Mouse (Mus musculus): ENCODE data around the gene Smad3. TPM values are rescaled to one million over a fixed set of nuclear protein-coding genes. Genes with fewer than 3 reads are reported as not detected.

Gene Smad3
- 30.2 and 32.2 TPM in 2 replicates for polyA plus RNA-seq (2012; rRNA removed)

- Histone ChIP-seq H3K4me1 (ENCODE audit: control insufficient read depth, insufficient read depth, insufficient read length) (peaks cover 12% of the 10 kb centered on the region; the same call in 1 of the 2 replicates), H3K4me3 (ENCODE audit: extremely low read depth, insufficient read depth, insufficient read length) (peak within 1 kb of the TSS; percentile 74), H3K27me3 (ENCODE audit: control insufficient read depth, insufficient read depth, low read length) (no peaks in the 10 kb centered on the region), H3K36me3 (ENCODE audit: control insufficient read depth, insufficient read depth, low read length) (no peaks in the 10 kb centered on the region), H3K27ac (ENCODE audit: insufficient read depth, low read length) (peak within 1 kb of the TSS; percentile 89)
- DNase-seq (ENCODE audit: low read depth in 1 of 2, low spot score in 2 of 2) = peak; percentile 55 to 86
- TF ChIP-seq POLR2A (IDR thresholded peaks at IDR 0.05; ENCODE audit: low read depth, low read length) (peak; percentile 64), CTCF (IDR thresholded peaks at IDR 0.05; ENCODE audit: extremely low read depth, insufficient read depth, insufficient read length, insufficient replicate concordance) (no peak)
- WGBS = 1% methylated on average over 48 of the region's 59 CpGs
Measured at GRCm38 (mm10) chr9:63757865-63758440, at the start of gene Smad3. TSS of gene Smad3 (minus strand) at chr9:63757994.

- Histone ChIP-seq H3K4me1 (ENCODE audit: control insufficient read depth, insufficient read depth, insufficient read length) (no peaks in the 10 kb centered on the region), H3K27ac (ENCODE audit: insufficient read depth, low read length) (no peak overlapping the region), H3K27me3 (ENCODE audit: control insufficient read depth, insufficient read depth, low read length) (no peaks in the 10 kb centered on the region), H3K36me3 (ENCODE audit: control insufficient read depth, insufficient read depth, low read length) (no peaks in the 10 kb centered on the region), H3K4me3 (ENCODE audit: extremely low read depth, insufficient read depth, insufficient read length) (no peak overlapping the region)
- TF ChIP-seq POLR2A (IDR thresholded peaks at IDR 0.05; ENCODE audit: low read depth, low read length) = no peak
- no peak for TF ChIP-seq CTCF (IDR thresholded peaks at IDR 0.05; ENCODE audit: extremely low read depth, insufficient read depth, insufficient read length, insufficient replicate concordance)
- DNase-seq (ENCODE audit: low read depth in 1 of 2, low spot score in 2 of 2) = no peak
- WGBS = 78% methylated on average over 3 of the region's 3 CpGs
Measured at GRCm38 (mm10) chr9:63804847-63805246, 47.1 kb upstream of the Smad3 start.

GRCm38 (mm10) chr9:63803181-63803591 is 45.4 kb upstream of the Smad3 start:
- Histone ChIP-seq H3K27ac (ENCODE audit: insufficient read depth, low read length) (no peak overlapping the region), H3K4me3 (ENCODE audit: extremely low read depth, insufficient read depth, insufficient read length) (no peak overlapping the region), H3K27me3 (ENCODE audit: control insufficient read depth, insufficient read depth, low read length) (no peaks in the 10 kb centered on the region), H3K4me1 (ENCODE audit: control insufficient read depth, insufficient read depth, insufficient read length) (no peaks in the 10 kb centered on the region), H3K36me3 (ENCODE audit: control insufficient read depth, insufficient read depth, low read length) (no peaks in the 10 kb centered on the region)
- 79% methylated on average over 8 of the region's 8 CpGs for WGBS
- DNase-seq (ENCODE audit: low read depth in 1 of 2, low spot score in 2 of 2) = no peak
- TF ChIP-seq CTCF (IDR thresholded peaks at IDR 0.05; ENCODE audit: extremely low read depth, insufficient read depth, insufficient read length, insufficient replicate concordance) (no peak), POLR2A (IDR thresholded peaks at IDR 0.05; ENCODE audit: low read depth, low read length) (no peak)

GRCm38 (mm10) chr9:63802504-63802903 is 44.7 kb upstream of the Smad3 start:
- 84% methylated on average over 7 of the region's 7 CpGs for WGBS
- H3K27ac ChIP-seq (ENCODE audit: insufficient read depth, low read length) = no peak overlapping the region
- no peak for DNase-seq (ENCODE audit: low read depth in 1 of 2, low spot score in 2 of 2)
- no peaks in the 10 kb centered on the region for H3K36me3 ChIP-seq (ENCODE audit: control insufficient read depth, insufficient read depth, low read length)
- H3K4me3 ChIP-seq (ENCODE audit: extremely low read depth, insufficient read depth, insufficient read length) = no peak overlapping the region
- H3K4me1 ChIP-seq (ENCODE audit: control insufficient read depth, insufficient read depth, insufficient read length) = no peaks in the 10 kb centered on the region
- no peaks in the 10 kb centered on the region for H3K27me3 ChIP-seq (ENCODE audit: control insufficient read depth, insufficient read depth, low read length)
- TF ChIP-seq CTCF (IDR thresholded peaks at IDR 0.05; ENCODE audit: extremely low read depth, insufficient read depth, insufficient read length, insufficient replicate concordance) = no peak
- TF ChIP-seq POLR2A (IDR thresholded peaks at IDR 0.05; ENCODE audit: low read depth, low read length) = no peak

GRCm38 (mm10) chr9:63802080-63802479 is 44.3 kb upstream of the Smad3 start:
- DNase-seq (ENCODE audit: low read depth in 1 of 2, low spot score in 2 of 2) = no peak
- WGBS = 69% methylated on average over 5 of the region's 5 CpGs
- H3K27me3 ChIP-seq (ENCODE audit: control insufficient read depth, insufficient read depth, low read length) = no peaks in the 10 kb centered on the region
- TF ChIP-seq CTCF (IDR thresholded peaks at IDR 0.05; ENCODE audit: extremely low read depth, insufficient read depth, insufficient read length, insufficient replicate concordance) (no peak), POLR2A (IDR thresholded peaks at IDR 0.05; ENCODE audit: low read depth, low read length) (no peak)
- H3K27ac ChIP-seq (ENCODE audit: insufficient read depth, low read length) = no peak overlapping the region
- H3K4me3 ChIP-seq (ENCODE audit: extremely low read depth, insufficient read depth, insufficient read length) = no peak overlapping the region
- H3K4me1 ChIP-seq (ENCODE audit: control insufficient read depth, insufficient read depth, insufficient read length) = no peaks in the 10 kb centered on the region
- H3K36me3 ChIP-seq (ENCODE audit: control insufficient read depth, insufficient read depth, low read length) = no peaks in the 10 kb centered on the region

GRCm38 (mm10) chr9:63796429-63796828 is 38.6 kb upstream of the Smad3 start:
- no peak for TF ChIP-seq CTCF (IDR thresholded peaks at IDR 0.05; ENCODE audit: extremely low read depth, insufficient read depth, insufficient read length, insufficient replicate concordance)
- TF ChIP-seq POLR2A (IDR thresholded peaks at IDR 0.05; ENCODE audit: low read depth, low read length) = no peak
- no peak for DNase-seq (ENCODE audit: low read depth in 1 of 2, low spot score in 2 of 2)
- Histone ChIP-seq H3K27ac (ENCODE audit: insufficient read depth, low read length) (no peak overlapping the region), H3K4me1 (ENCODE audit: control insufficient read depth, insufficient read depth, insufficient read length) (no peaks in the 10 kb centered on the region), H3K36me3 (ENCODE audit: control insufficient read depth, insufficient read depth, low read length) (no peaks in the 10 kb centered on the region), H3K4me3 (ENCODE audit: extremely low read depth, insufficient read depth, insufficient read length) (no peak overlapping the region), H3K27me3 (ENCODE audit: control insufficient read depth, insufficient read depth, low read length) (no peaks in the 10 kb centered on the region)
- 70% methylated on average over 3 of the region's 3 CpGs for WGBS

- Histone ChIP-seq H3K36me3 (ENCODE audit: control insufficient read depth, insufficient read depth, low read length) (no peaks in the 10 kb centered on the region), H3K27ac (ENCODE audit: insufficient read depth, low read length) (no peak overlapping the region), H3K4me1 (ENCODE audit: control insufficient read depth, insufficient read depth, insufficient read length) (no peaks in the 10 kb centered on the region), H3K27me3 (ENCODE audit: control insufficient read depth, insufficient read depth, low read length) (no peaks in the 10 kb centered on the region), H3K4me3 (ENCODE audit: extremely low read depth, insufficient read depth, insufficient read length) (no peak overlapping the region)
- TF ChIP-seq POLR2A (IDR thresholded peaks at IDR 0.05; ENCODE audit: low read depth, low read length) = no peak
- no peak for TF ChIP-seq CTCF (IDR thresholded peaks at IDR 0.05; ENCODE audit: extremely low read depth, insufficient read depth, insufficient read length, insufficient replicate concordance)
- 45% methylated on average over 10 of the region's 10 CpGs for WGBS
- DNase-seq (ENCODE audit: low read depth in 1 of 2, low spot score in 2 of 2) = no peak
Measured at GRCm38 (mm10) chr9:63793731-63794495, 36.1 kb upstream of the Smad3 start.

Measured in spleen, adult 2 months (tissue).